Mouse (Mus musculus): ENCODE results near the gene Onecut1.

DNA sequence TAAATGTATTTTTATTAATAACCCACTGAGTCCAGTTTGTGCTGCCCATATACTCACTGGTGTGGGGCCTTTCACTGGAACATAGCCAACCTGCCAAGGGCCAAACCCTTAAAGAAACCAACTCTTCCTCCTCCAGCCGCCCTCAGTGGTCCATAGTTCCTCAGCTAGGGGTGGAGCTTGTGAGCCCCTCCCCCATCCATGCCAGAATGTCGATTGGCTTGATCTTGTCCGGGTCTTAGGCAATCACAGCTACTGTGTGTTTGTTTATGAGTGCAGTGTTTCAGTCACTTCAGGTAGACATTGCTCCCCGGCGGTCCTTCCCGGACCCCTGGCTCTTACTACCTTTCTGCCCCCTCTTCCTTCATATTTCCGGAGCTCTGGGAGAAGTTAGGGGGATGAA is 35.0 kb downstream of the Onecut1 start:
- TF ChIP-seq CTCF (conservative IDR thresholded peaks at IDR 0.05 in 1 of 2, IDR thresholded peaks at IDR 0.05 in 1 of 2; ENCODE audit: low read depth in 2 of 2, low read length in 2 of 2) (no peak), SMC3 (IDR thresholded peaks at IDR 0.05; ENCODE audit: low read depth, low read length) (no peak), ZKSCAN1 (IDR thresholded peaks at IDR 0.05; ENCODE audit: borderline replicate concordance, low read depth, low read length) (no peak), MXI1 (IDR thresholded peaks at IDR 0.05; ENCODE audit: low read depth, low read length) (no peak), USF1 (IDR thresholded peaks at IDR 0.05; ENCODE audit: low read depth, low read length) (no peak), ELF1 (IDR thresholded peaks at IDR 0.05; ENCODE audit: low read depth, low read length) (no peak), ZNF384 (IDR thresholded peaks at IDR 0.05; ENCODE audit: low read depth, low read length) (no peak), POLR2A (IDR thresholded peaks at IDR 0.05; ENCODE audit: low read depth, low read length) (no peak), CHD2 (IDR thresholded peaks at IDR 0.05; ENCODE audit: low read length) (no peak), RAD21 (IDR thresholded peaks at IDR 0.05; ENCODE audit: low read depth, low read length) (no peak), MAX (IDR thresholded peaks at IDR 0.05; ENCODE audit: low read length) (no peak), NRF1 (IDR thresholded peaks at IDR 0.05; ENCODE audit: low read depth, low read length) (no peak), POLR2AphosphoS2 (IDR thresholded peaks at IDR 0.05; ENCODE audit: low read depth, low read length) (no peak), EP300 (IDR thresholded peaks at IDR 0.05; ENCODE audit: low read length) (no peak)
